Mouse (Mus musculus) ZHBTc4 (cell line): ENCODE results near the gene Olfr1505.

ENCODE experiments used
- DNase-seq: peaks from one replicate; pipeline ENCODE4 v3.0.0-alpha.2; 2011; ENCODE audit warnings: low read depth, low spot score

The Olfr1505 gene

DNA sequence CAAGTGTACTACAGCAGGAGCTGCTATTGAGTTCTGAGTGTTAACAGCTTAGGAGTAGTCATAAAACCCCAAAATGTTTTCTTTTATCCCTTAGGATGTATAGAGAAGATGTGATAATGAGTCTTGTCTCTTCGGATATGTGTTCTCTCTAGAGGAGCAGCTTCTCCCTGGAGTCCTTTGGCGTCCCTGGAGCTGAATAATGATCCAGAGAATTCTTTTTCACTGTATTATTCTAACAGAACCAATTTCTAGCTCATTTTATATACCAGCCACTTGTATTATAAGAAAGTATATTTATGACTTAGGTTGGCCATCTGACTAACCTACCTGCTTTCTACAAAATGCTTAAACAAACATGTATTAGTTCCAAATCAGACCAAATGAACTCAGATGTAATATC, at the start of gene Olfr1505:
Olfr1505 (plus strand) TSS at position 301 of the 400 bp plus-strand sequence.
- DNase-seq = no peak

DNA sequence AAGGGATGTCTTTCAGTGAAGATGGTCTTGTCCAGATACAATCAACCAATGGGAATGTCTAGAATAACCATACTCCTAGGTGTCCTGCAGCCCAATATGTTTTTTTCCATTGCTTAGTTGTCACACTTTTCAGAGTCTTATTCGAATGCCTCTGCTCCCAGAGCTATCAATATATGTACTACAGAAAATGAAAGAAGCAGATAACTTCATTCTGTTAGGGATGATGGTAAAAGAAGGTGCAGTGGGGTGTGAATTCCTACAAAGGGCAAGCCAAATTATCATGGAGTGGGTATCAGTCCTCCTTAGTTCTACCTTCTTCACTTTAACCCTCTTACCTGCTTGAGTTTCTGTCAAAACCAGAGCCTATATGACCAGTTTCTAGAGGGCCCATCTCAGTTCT, 15.5 kb upstream of the Olfr1505 start, which contains the start of gene Olfr1504:
Olfr1504 (minus strand) TSS at position 101 of the 400 bp plus-strand sequence.
- no peak for DNase-seq
